22 mouse cellular contexts compared by ENCODE assay signal in genomic region chr7:112923712-112924111, GRCm38 (mm10). TPM values are rescaled to one million over a fixed set of nuclear protein-coding genes. Genes with fewer than 3 reads are reported as not detected.
A peak's percentile ranks its signal among the peaks of the same experiment; 100 is the strongest.
DNase-seq lines count a peak whose midpoint lies in the region; ATAC-seq and TF ChIP-seq lines count a peak whose summit lies in the region.
"Had no signal": no experiment of that assay in that cellular context is flagged by ENCODE, and none has a peak within 500 bp of the region (broad histone marks: within the 10 kb centered on the region; RNA-seq: fewer than 3 reads in every experiment).

No protein-coding gene starts in this region.

- no peaks in the 10 kb centered on the region for H3K27me3 ChIP-seq in kidney, embryonic 15.5 days
- no peaks in the 10 kb centered on the region for H3K27me3 ChIP-seq in lung, embryonic 14.5 days (ENCODE audit: insufficient read depth, low read length)
- H3K27me3 ChIP-seq in lung, embryonic 16.5 days (ENCODE audit: control insufficient read depth, insufficient read depth, low read depth, low read length): no peaks in the 10 kb centered on the region
- H3K27me3 ChIP-seq: embryonic facial prominence, embryonic 13.5 days; embryonic facial prominence, embryonic 15.5 days; forebrain, embryonic 12.5 days had no signal

- no peaks in the 10 kb centered on the region for H3K9me3 ChIP-seq in kidney, embryonic 15.5 days (replicated peaks)
- no peaks in the 10 kb centered on the region for H3K9me3 ChIP-seq in lung, embryonic 14.5 days (ENCODE audit: low read depth, low read length)
- H3K9me3 ChIP-seq in lung, embryonic 16.5 days (ENCODE audit: control insufficient read depth, low read length): no peaks in the 10 kb centered on the region
- H3K9me3 ChIP-seq: embryonic facial prominence, embryonic 13.5 days; embryonic facial prominence, embryonic 15.5 days; forebrain, embryonic 10.5 days; forebrain, embryonic 12.5 days had no signal

- 48% methylated on average over 3 of the region's 3 CpGs for WGBS in kidney, embryonic 15.5 days
- 42% methylated on average over 3 of the region's 3 CpGs for whole genome bisulfite sequencing in lung, embryonic 14.5 days
- WGBS in lung, embryonic 16.5 days: 51% methylated on average over 3 of the region's 3 CpGs

- no peak overlapping the region for H3K9ac ChIP-seq in kidney, embryonic 15.5 days
- no peak overlapping the region for H3K9ac ChIP-seq in lung, embryonic 14.5 days
- no peak overlapping the region for H3K9ac ChIP-seq in lung, embryonic 16.5 days (ENCODE audit: low read length)
- H3K9ac ChIP-seq: embryonic facial prominence, embryonic 13.5 days; embryonic facial prominence, embryonic 15.5 days; forebrain, embryonic 12.5 days had no signal

- ATAC-seq in kidney, embryonic 15.5 days (replicated peaks; ENCODE audit: low FRiP score): no peak; the same call in 1 of the 2 replicates
- peak; percentile 50; the same call in 1 of the 2 replicates for ATAC-seq in lung, embryonic 14.5 days (ENCODE audit: insufficient read depth)
- ATAC-seq in lung, embryonic 16.5 days (ENCODE audit: low read depth): peak; percentile 78

- peak overlapping the region; percentile 56 for H3K27ac ChIP-seq in kidney, embryonic 15.5 days
- peak overlapping the region; percentile 71; the same call in 1 of the 2 replicates for H3K27ac ChIP-seq in lung, embryonic 14.5 days (ENCODE audit: low read depth)
- H3K27ac ChIP-seq in lung, embryonic 16.5 days (ENCODE audit: low read length): peak overlapping the region; percentile 47
- H3K27ac ChIP-seq: embryonic facial prominence, embryonic 13.5 days; embryonic facial prominence, embryonic 15.5 days; forebrain, embryonic 12.5 days had no signal

- H3K4me1 ChIP-seq in kidney, embryonic 15.5 days: peaks cover 52% of the 10 kb centered on the region
- no peaks in the 10 kb centered on the region for H3K4me1 ChIP-seq in lung, embryonic 14.5 days (ENCODE audit: insufficient read depth)
- peaks cover 10% of the 10 kb centered on the region for H3K4me1 ChIP-seq in lung, embryonic 16.5 days (replicated peaks; ENCODE audit: control insufficient read depth, insufficient read depth, low read length)

- DNase-seq in kidney, adult 9 months: no peak
- peak; percentile 58 for DNase-seq in lung, embryonic 14.5 days
- no peak for DNase-seq in lung, postnatal 4 days
- DNase-seq in lung, adult 18-20 months: no peak
- DNase-seq: adrenal gland, adult 2 months; adrenal gland, postnatal 10 days; adrenal gland, postnatal 25 days; cerebellum, adult 11 months; cerebellum, adult 18-20 months; cerebellum, adult 8-10 months; cerebellum, adult 9-11 months; cerebellum, postnatal 14 days; cerebellum, postnatal 36 days; embryo, embryonic 11 days had no signal

- H3K36me3 ChIP-seq in kidney, embryonic 15.5 days: no peaks in the 10 kb centered on the region
- no peaks in the 10 kb centered on the region for H3K36me3 ChIP-seq in lung, embryonic 14.5 days (ENCODE audit: insufficient read depth)
- no peaks in the 10 kb centered on the region for H3K36me3 ChIP-seq in lung, embryonic 16.5 days (ENCODE audit: control insufficient read depth, insufficient read depth, low read length)
- H3K36me3 ChIP-seq: embryonic facial prominence, embryonic 13.5 days; embryonic facial prominence, embryonic 15.5 days; forebrain, embryonic 10.5 days; forebrain, embryonic 12.5 days had no signal

- TF ChIP-seq CTCF in lung, embryonic 14.5 days (IDR thresholded peaks at IDR 0.05; ENCODE audit: low read depth): no peak

- H3K4me2 ChIP-seq in kidney, embryonic 15.5 days: no peak overlapping the region
- no peak overlapping the region for H3K4me2 ChIP-seq in lung, embryonic 14.5 days
- no peak overlapping the region for H3K4me2 ChIP-seq in lung, embryonic 16.5 days (ENCODE audit: low read depth, low read length)
- H3K4me2 ChIP-seq: embryonic facial prominence, embryonic 13.5 days; embryonic facial prominence, embryonic 15.5 days; forebrain, embryonic 12.5 days had no signal

- no peak overlapping the region for H3K4me3 ChIP-seq in kidney, embryonic 15.5 days (replicated peaks)
- H3K4me3 ChIP-seq in lung, embryonic 14.5 days (ENCODE audit: low read depth, low read length): no peak overlapping the region
- no peak overlapping the region for H3K4me3 ChIP-seq in lung, embryonic 16.5 days (ENCODE audit: low read length)
- H3K4me3 ChIP-seq: embryonic facial prominence, embryonic 13.5 days; embryonic facial prominence, embryonic 15.5 days; erythroblast, embryonic 14.5 days; forebrain, embryonic 10.5 days; forebrain, embryonic 12.5 days had no signal

RNA-seq across cellular contexts. Expression of gene Rassf10, which starts 30.1 kb away (rescaled TPM):
- polyA plus RNA-seq in kidney, embryonic 15.5 days (2015; fragmentation: Nextera tagmentation; extraction: Ambion mirVana): 19.8 and 20.4 TPM in 2 replicates
- polyA plus RNA-seq in lung, embryonic 14.5 days (2014; fragmentation: Nextera tagmentation; extraction: Ambion mirVana): 20.0 and 22.0 TPM in 2 replicates
- 14.3 and 14.9 TPM in 2 replicates for polyA plus RNA-seq in lung, embryonic 16.5 days (2015; fragmentation: Nextera tagmentation; extraction: Ambion mirVana)
- polyA plus RNA-seq: C2C12; erythroblast, embryonic 14.5 days had no signal
